In the genomic region with DNA sequence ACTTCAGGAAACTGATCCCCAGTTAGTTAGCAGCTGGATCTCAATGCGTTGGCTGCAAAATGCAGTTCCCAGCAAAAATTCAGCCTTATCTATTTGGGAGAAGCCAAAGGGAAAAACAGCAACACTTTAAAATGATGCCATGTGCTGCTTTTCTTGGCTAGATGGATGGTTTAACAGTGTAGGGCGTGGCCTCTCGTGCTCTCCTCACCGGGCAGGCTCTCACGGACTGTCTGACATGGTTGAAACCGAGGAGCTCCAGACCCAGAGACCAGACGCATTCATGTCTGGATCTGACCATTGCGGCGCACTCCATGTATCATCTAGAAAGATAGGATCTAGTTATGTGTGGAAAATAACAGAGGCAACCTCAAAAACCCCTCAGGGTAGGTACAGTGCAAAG, we compare ENCODE assay signal across 23 mouse cellular contexts.
"Had no signal": no experiment of that assay in that cellular context is flagged by ENCODE, and none has a peak within 500 bp of the region (broad histone marks: within the 10 kb centered on the region; RNA-seq: fewer than 3 reads in every experiment).

No protein-coding gene starts in this region.

- H3K27me3 ChIP-seq: forebrain, embryonic 15.5 days; heart, embryonic 12.5 days; hindbrain, embryonic 13.5 days; hindbrain, embryonic 15.5 days; intestine, embryonic 15.5 days; limb, embryonic 13.5 days; limb, embryonic 15.5 days; liver, embryonic 12.5 days had no signal

- H3K36me3 ChIP-seq: forebrain, embryonic 15.5 days; heart, embryonic 10.5 days; heart, embryonic 12.5 days; hindbrain, embryonic 13.5 days; hindbrain, embryonic 15.5 days; intestine, embryonic 15.5 days; limb, embryonic 13.5 days; limb, embryonic 15.5 days; liver, embryonic 12.5 days had no signal

- H3K9ac ChIP-seq: forebrain, embryonic 15.5 days; forebrain, postnatal 0 days; heart, embryonic 12.5 days; hindbrain, embryonic 13.5 days; hindbrain, embryonic 15.5 days; intestine, embryonic 15.5 days; limb, embryonic 13.5 days; limb, embryonic 15.5 days; liver, embryonic 12.5 days had no signal

- H3K27ac ChIP-seq: forebrain, embryonic 15.5 days; heart, embryonic 10.5 days; hindbrain, embryonic 13.5 days; hindbrain, embryonic 15.5 days; hindbrain, postnatal 0 days; intestine, embryonic 15.5 days; limb, embryonic 13.5 days; limb, embryonic 15.5 days; liver, embryonic 12.5 days had no signal

- H3K4me1 ChIP-seq: forebrain, embryonic 15.5 days; heart, embryonic 12.5 days; hindbrain, embryonic 13.5 days; limb, embryonic 13.5 days; liver, embryonic 12.5 days had no signal

- H3K4me3 ChIP-seq: forebrain, embryonic 15.5 days; heart, embryonic 10.5 days; heart, embryonic 12.5 days; hindbrain, embryonic 13.5 days; hindbrain, embryonic 15.5 days; intestine, embryonic 15.5 days; limb, embryonic 13.5 days; limb, embryonic 15.5 days; liver, embryonic 12.5 days had no signal

- H3K4me2 ChIP-seq: forebrain, embryonic 15.5 days; heart, embryonic 12.5 days; hindbrain, embryonic 13.5 days; hindbrain, embryonic 15.5 days; intestine, embryonic 15.5 days; limb, embryonic 13.5 days; limb, embryonic 15.5 days; liver, embryonic 12.5 days had no signal

- H3K9me3 ChIP-seq: forebrain, embryonic 15.5 days; heart, embryonic 10.5 days; heart, embryonic 12.5 days; hindbrain, embryonic 13.5 days; hindbrain, embryonic 15.5 days; intestine, embryonic 15.5 days; limb, embryonic 13.5 days; limb, embryonic 15.5 days; liver, embryonic 12.5 days had no signal

- DNase-seq: forebrain, postnatal 0 days; gastrocnemius, postnatal 14 days; gastrocnemius, postnatal 36 days; heart, adult 18-20 months; heart, postnatal 36 days; kidney, adult 11 months; kidney, adult 2 months; kidney, adult 9 months; kidney, postnatal 10 days; kidney, postnatal 36 days; layer of hippocampus, adult 9-11 months; layer of hippocampus, postnatal 36 days; left cerebral cortex, postnatal 4 days had no signal

- ATAC-seq: forebrain, embryonic 15.5 days; forebrain, postnatal 0 days; hindbrain, postnatal 0 days; intestine, embryonic 15.5 days; liver, embryonic 12.5 days had no signal
